Mouse (Mus musculus) megakaryocyte, embryonic 14.5 days (primary cell): ENCODE measurements around the gene Zfp385b. TPM values are rescaled to one million over a fixed set of nuclear protein-coding genes. Genes with fewer than 3 reads are reported as not detected.

Experiments used
- H3K27me3 ChIP-seq: replicated peaks from 2 replicates; pipeline ENCODE3; 2012; ENCODE audit warnings: inconsistent platforms
- H3K36me3 ChIP-seq: replicated peaks from 2 replicates; pipeline ENCODE3; 2012; ENCODE audit warnings: low read length, inconsistent platforms, mixed read lengths
- H3K4me1 ChIP-seq: 2 replicates; pipeline ENCODE4 v1.6.1; 2012; ENCODE audit warnings: inconsistent platforms
- H3K4me3 ChIP-seq: replicated peaks from 2 replicates; pipeline ENCODE3; 2012; ENCODE audit warnings: moderate library complexity, mild to moderate bottlenecking, inconsistent platforms
- H3K9me3 ChIP-seq: 2 replicates; pipeline ENCODE4 v1.6.1; 2012; ENCODE audit warnings: inconsistent platforms
- FLI1 ChIP-seq: IDR thresholded peaks from 2 replicates; pipeline ENCODE4 v1.6.1; 2012; ENCODE audit warnings: low read length, inconsistent platforms, mixed read lengths
- GATA1 ChIP-seq: IDR thresholded peaks from 3 replicates; pipeline ENCODE4 v1.6.1; 2012; ENCODE audit warnings: mixed read lengths, low read length, inconsistent platforms, borderline replicate concordance
- polyA plus RNA-seq: library from polyadenylated mRNA; stranded (reverse); fragments of >175 nt; gene quantifications from 2 replicates; pipeline ENCODE4 v1.2.3, GENCODE M21; 2012; ENCODE audit warnings: low replicate concordance; ENCODE audit not compliant: insufficient read depth

The Zfp385b gene
- polyA plus RNA-seq, 1 experiment, result not detected

DNA sequence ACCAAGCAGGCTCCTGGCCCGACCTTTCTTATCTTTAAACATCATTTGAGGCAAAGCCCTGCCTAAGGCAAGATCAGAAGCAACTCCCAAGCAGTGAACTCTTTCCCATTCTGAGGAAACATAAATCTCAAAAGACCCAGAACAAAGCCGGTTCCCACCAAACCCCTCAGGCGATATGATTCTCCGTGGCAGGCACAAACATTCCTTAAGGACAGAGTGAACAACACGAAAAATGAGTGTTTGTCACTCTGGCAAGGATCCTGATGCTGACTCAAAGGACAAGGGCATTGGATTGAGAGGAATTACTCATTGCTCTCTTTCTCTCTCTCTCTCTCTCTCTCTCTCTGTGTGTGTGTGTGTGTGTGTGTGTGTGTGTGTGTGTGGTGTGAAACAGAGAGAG, 105.6 kb downstream of the Zfp385b start:
- Histone ChIP-seq H3K4me3 (no peak overlapping the region), H3K4me1 (peaks cover 8% of the 10 kb centered on the region; the same call in 1 of the 2 replicates), H3K27me3 (no peaks in the 10 kb centered on the region), H3K36me3 (no peaks in the 10 kb centered on the region), H3K9me3 (peaks cover 21% of the 10 kb centered on the region)
- TF ChIP-seq FLI1 (no peak), GATA1 (no peak)

DNA sequence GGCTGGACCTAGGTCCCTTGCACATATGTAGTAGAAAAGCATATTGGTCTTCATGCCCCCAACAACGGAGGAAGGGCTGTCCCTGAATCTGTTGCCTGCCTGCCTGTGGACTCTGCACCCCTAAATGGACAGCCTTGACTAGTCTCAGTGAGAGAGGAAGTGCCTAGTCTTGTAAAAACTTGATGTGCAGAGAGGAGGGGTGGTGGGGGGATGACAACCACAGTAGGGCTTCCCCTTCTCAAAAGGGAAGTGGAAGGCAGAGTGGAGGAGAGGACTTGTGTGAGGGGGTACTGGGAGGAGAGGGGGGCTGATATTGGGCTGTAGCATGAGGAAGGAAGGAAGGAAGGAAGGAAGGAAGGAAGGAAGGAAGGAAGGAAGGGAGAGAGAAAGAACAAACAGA, 107.7 kb downstream of the Zfp385b start:
- Histone ChIP-seq H3K27me3 (no peaks in the 10 kb centered on the region), H3K4me3 (no peak overlapping the region)
- TF ChIP-seq FLI1, result no peak
- no peak for TF ChIP-seq GATA1

DNA sequence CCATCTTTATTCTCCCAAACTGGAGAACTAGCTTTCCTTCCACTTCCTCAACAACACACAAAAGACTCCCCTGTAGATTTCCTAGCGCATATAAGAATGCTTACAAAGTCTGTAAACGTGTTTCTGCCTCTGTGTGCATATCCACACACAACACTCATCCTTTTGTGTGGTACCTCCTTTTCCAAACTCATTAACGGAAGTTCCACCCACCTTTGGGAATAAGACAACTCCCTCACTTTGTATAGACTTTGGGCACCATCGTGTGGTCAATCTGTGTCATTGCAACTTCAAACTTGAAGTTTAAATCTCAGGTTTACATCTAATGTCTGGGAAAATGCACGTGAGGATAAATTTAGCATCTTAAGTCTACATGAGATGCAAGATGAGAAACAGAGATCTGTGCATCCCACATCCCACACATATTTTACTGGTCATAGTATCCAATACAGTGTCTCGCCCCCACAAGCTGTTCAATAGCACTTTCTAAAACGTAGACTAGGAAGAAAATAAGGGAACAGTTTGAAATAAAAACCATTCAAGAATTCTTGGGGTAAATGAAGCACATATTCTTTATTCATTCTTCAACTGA, 110.1 kb downstream of the Zfp385b start:
- Histone ChIP-seq H3K9me3 (peaks cover 4% of the 10 kb centered on the region; the same call in 1 of the 2 replicates), H3K36me3 (no peaks in the 10 kb centered on the region), H3K27me3 (no peaks in the 10 kb centered on the region), H3K4me1 (no peaks in the 10 kb centered on the region), H3K4me3 (no peak overlapping the region)
- no peak for TF ChIP-seq GATA1
- TF ChIP-seq FLI1, result no peak

More for the DNA sequence above, 107.7 kb downstream of the Zfp385b start:
- Histone ChIP-seq H3K9me3 (peaks cover 5% of the 10 kb centered on the region), H3K4me1 (peaks cover 5% of the 10 kb centered on the region; the same call in 1 of the 2 replicates), H3K36me3 (no peaks in the 10 kb centered on the region)

DNA sequence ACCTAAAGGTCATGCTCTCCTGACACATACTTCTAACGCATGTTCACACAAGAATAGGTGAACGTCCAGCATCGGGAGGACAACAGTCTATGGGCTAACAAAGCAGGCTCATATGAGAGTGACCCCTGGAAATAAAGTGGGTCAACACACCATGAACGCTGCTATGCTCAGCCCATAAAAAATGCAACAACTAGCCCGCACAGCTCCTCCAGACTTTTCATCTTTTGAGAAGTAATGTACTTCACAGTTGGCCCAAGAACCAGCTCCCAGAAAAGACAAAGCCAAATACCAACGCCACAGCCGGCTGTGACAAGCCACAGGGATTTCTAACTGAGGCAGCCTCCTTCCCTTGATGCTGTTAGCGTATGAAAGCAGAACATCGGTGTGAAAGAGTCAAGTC, 112.3 kb downstream of the Zfp385b start:
- no peaks in the 10 kb centered on the region for H3K4me1 ChIP-seq
- no peaks in the 10 kb centered on the region for H3K36me3 ChIP-seq
- no peak for TF ChIP-seq GATA1
- H3K4me3 ChIP-seq, result no peak overlapping the region
- H3K9me3 ChIP-seq, result no peaks in the 10 kb centered on the region; the same call in 1 of the 2 replicates
- H3K27me3 ChIP-seq, result no peaks in the 10 kb centered on the region

DNA sequence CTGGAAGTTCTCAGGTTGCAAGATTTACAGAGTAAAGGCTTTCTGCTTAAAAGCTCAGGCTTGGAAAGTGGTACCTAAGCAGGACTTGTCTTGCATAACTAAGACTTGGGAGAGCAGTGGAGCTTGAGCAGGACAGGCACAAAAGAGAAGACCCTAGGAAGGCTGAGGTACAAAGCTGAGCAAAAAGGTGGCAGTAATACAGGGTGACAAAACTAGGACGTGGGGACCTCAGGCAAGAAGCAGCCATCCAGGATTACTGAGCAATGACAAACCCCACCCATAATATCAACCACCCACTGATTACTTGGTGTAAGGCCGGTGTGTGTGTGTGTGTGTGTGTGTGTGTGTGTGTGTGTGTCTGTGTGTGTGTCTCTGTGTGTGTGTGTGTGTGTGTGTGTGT, 114.0 kb downstream of the Zfp385b start:
- Histone ChIP-seq H3K27me3 (no peaks in the 10 kb centered on the region), H3K9me3 (no peaks in the 10 kb centered on the region), H3K4me3 (no peak overlapping the region), H3K4me1 (no peaks in the 10 kb centered on the region), H3K36me3 (no peaks in the 10 kb centered on the region)
- TF ChIP-seq GATA1 (no peak), FLI1 (no peak)

DNA sequence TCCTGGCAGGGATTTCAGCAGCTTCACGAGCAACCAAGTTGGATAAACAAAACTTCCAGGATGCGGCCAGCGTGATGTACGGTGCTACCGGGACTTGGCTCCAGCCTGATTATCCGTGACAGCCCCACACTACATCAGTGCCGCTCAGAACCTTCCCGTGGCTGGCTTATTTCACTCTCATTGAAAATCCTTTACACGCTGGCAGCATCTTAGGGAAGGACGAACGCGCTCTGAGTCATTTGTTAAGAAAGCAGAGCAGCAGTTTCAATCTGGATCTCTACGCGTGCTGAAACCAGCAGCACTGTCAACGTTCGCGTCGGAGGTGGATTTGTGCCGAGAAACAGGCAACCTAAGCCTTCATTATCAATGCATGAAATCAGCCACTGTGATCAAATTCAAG, 116.4 kb downstream of the Zfp385b start:
- no peaks in the 10 kb centered on the region for H3K9me3 ChIP-seq
- no peaks in the 10 kb centered on the region for H3K36me3 ChIP-seq
- H3K4me1 ChIP-seq, result no peaks in the 10 kb centered on the region
- H3K27me3 ChIP-seq, result no peaks in the 10 kb centered on the region
- H3K4me3 ChIP-seq, result no peak overlapping the region
- TF ChIP-seq FLI1, result no peak
- no peak for TF ChIP-seq GATA1

DNA sequence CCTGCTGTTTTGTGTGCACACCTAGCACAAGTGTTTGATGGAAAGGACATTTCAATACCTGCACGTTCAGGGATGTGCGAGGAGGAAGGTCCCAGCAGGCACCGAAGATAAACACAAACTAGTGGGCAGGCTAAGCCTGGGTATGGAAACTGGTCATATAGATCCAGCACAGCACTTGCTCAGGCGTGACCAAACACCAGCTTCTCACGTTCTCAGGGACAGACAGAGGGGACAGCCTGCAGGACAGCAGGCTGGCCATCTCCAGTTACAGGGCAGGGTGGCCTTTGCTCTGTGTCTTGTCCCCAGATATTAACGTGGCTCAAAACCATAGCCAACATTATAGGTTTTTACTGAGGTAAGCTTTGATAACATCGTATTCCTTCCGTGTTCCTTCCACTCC, 128.3 kb downstream of the Zfp385b start:
- no peak overlapping the region for H3K4me3 ChIP-seq
- H3K27me3 ChIP-seq, result no peaks in the 10 kb centered on the region
- no peaks in the 10 kb centered on the region for H3K4me1 ChIP-seq
- peaks cover 17% of the 10 kb centered on the region for H3K9me3 ChIP-seq
- no peaks in the 10 kb centered on the region for H3K36me3 ChIP-seq
- TF ChIP-seq GATA1 (no peak), FLI1 (no peak)

DNA sequence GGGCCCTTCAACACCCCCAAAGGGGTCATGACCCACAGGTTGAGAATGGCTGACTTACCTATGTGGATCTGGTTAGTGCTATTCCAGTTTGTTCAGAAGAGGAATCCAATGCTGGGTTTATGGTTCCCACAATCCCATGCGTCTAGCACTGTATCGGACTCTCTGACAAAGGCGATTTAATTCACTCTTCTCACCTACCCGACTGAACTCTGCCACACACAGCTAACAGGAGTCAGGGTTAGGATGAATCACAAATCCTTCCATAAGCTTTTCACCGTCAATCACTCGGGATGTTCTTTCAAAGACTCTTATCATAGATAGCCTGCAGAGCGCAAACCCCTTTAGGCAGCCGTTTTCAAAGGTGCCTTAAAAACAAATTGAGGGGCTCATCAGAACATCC, 129.1 kb downstream of the Zfp385b start:
- no peaks in the 10 kb centered on the region for H3K27me3 ChIP-seq
- no peak overlapping the region for H3K4me3 ChIP-seq
- TF ChIP-seq FLI1, result no peak
- no peak for TF ChIP-seq GATA1
- no peaks in the 10 kb centered on the region for H3K4me1 ChIP-seq
- H3K36me3 ChIP-seq, result no peaks in the 10 kb centered on the region
- H3K9me3 ChIP-seq, result peaks cover 17% of the 10 kb centered on the region

DNA sequence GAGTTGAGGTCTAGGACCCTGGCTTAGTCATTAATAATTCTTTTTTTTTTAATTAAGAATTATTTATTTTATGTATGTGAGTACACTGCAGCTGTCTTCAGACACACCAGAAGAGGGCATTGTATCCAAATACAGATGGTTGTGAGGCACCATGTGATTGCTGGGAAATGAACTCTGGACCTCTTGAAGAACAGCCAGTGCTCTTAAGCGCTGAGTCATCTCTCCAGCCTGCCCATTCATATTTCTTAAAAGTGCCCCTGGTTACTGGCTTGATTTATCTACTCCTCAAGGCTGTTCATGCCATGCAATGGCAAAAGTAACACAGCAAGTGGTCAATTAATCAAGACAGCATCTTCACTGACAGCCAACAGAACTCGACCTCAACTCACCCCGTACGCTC, 130.8 kb downstream of the Zfp385b start:
- no peaks in the 10 kb centered on the region for H3K4me1 ChIP-seq
- no peaks in the 10 kb centered on the region for H3K27me3 ChIP-seq
- no peak for TF ChIP-seq FLI1
- TF ChIP-seq GATA1, result no peak
- H3K9me3 ChIP-seq, result peaks cover 14% of the 10 kb centered on the region
- no peaks in the 10 kb centered on the region for H3K36me3 ChIP-seq
- no peak overlapping the region for H3K4me3 ChIP-seq

DNA sequence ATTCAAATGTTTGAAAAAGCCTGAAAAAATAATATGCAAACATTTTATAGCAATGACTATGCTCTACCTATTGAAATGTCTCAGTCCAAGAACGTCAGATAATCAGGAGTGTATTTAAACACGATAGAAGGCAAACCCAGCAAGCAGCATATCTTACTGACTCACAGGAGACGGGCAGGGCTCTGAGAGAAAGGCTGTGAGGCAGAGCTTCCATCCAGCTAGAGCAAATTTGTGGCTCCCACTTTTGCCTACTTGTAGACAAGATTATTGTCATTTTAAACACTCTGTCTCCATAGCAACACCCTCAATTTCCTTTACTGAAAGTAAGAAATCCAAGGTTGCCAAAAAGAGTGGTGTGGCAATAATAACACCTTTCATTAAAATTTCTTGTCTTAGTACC, 135.4 kb downstream of the Zfp385b start:
- H3K9me3 ChIP-seq, result peaks cover 11% of the 10 kb centered on the region
- no peak overlapping the region for H3K4me3 ChIP-seq
- no peaks in the 10 kb centered on the region for H3K36me3 ChIP-seq
- no peaks in the 10 kb centered on the region for H3K27me3 ChIP-seq
- TF ChIP-seq FLI1 (no peak), GATA1 (no peak)
- H3K4me1 ChIP-seq, result no peaks in the 10 kb centered on the region

DNA sequence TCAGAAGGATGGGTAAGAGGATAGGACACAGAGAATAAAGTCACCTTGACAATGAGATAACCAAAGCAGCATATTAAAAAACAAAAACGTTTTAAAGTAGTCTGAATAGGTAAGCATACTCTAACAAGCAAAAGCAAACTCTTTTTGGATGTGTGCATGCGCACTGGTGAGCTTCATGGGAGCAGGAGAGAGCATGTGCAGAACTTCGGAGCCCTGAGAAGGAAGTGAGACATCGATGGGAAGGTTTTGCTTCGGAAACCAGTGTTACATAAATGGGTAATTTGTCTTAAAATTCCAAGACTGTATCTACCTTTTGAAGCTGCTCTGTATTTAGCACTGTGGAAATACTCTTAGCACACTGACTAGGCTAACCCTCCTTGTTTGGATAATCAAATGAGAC, 137.2 kb downstream of the Zfp385b start:
- H3K27me3 ChIP-seq, result no peaks in the 10 kb centered on the region
- TF ChIP-seq GATA1, result no peak
- peaks cover 7% of the 10 kb centered on the region for H3K9me3 ChIP-seq
- no peaks in the 10 kb centered on the region for H3K36me3 ChIP-seq
- no peaks in the 10 kb centered on the region for H3K4me1 ChIP-seq
- no peak overlapping the region for H3K4me3 ChIP-seq
